Mouse (Mus musculus) embryonic fibroblast, embryonic 13.5 days (primary cell): ENCODE measurements at regions not wholly inside any gene's neighbourhood (a gene's known extent, or its start where the extent isn't known, plus 50 kb on each side); places are given as distances from the start of the nearest gene placed in this dataset.

Source experiments
- H3K27ac ChIP-seq: 2 replicates; pipeline ENCODE4 v1.5.1; 2012; ENCODE audit warnings: low read length, control low read depth, inconsistent platforms; ENCODE audit not compliant: insufficient read depth
- H3K4me1 ChIP-seq: 2 replicates; pipeline ENCODE4 v1.6.1; 2011; ENCODE audit warnings: low read length; ENCODE audit not compliant: control insufficient read depth, insufficient read depth
- H3K4me3 ChIP-seq: 2 replicates; pipeline ENCODE4 v1.5.1; 2011; ENCODE audit warnings: mild to moderate bottlenecking, control low read depth, low read length; ENCODE audit not compliant: insufficient read depth
- CTCF ChIP-seq: IDR thresholded peaks from 2 replicates; pipeline ENCODE4 v1.5.1; 2011; ENCODE audit warnings: mild to moderate bottlenecking, control low read depth, low read length, moderate library complexity, borderline replicate concordance; ENCODE audit not compliant: insufficient read depth
- POLR2A ChIP-seq: IDR thresholded peaks from 2 replicates; pipeline ENCODE4 v1.6.1; 2011; ENCODE audit warnings: low read depth, mild to moderate bottlenecking, control low read depth, low read length, moderate library complexity

DNA sequence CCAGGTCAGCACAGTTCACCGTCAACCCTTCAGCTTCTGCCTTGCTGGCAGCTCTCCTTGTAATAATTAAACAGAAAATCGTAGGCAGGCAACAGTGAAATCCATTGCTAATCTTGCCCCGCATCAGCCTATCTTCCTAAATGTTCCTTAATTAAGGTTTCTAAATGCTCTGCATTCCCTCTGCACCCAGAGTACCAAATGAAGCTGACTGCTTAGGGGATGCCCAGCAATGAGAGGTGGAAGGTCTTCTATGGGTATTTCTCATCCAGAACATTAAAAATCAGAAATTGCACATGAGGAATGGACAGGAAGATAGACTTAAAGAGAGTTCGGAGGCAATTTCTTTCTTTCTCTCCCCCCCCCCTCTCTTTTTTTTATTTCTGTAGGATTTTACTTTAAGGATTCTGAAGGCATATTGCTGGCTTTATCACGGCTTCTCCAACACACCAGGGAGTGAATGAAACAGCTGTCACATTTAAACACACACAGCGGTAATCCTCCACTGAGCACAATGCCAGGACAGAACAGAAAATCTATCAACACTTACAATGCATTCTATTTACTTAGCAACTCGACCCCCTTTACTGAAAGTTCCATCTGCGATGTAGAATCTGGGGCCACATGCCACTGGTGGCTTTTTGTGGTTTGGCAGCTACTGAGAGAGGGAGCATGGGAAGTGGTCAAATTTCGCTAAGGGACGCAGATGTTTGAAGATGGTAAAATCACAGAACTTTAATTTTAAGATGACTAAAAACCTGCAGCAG lies 584.2 kb upstream of the Kirrel3 start:
- Histone ChIP-seq H3K27ac (no peak overlapping the region), H3K4me1 (no peaks in the 10 kb centered on the region), H3K4me3 (no peak overlapping the region)
- TF ChIP-seq CTCF (no peak), POLR2A (no peak)

GRCm38 (mm10) chr9:33903991-33904570 lies 581.6 kb upstream of the Kirrel3 start:
- no peak overlapping the region for H3K4me3 ChIP-seq
- no peak overlapping the region for H3K27ac ChIP-seq
- no peak for TF ChIP-seq POLR2A
- no peak for TF ChIP-seq CTCF
- H3K4me1 ChIP-seq, result no peaks in the 10 kb centered on the region

- TF ChIP-seq POLR2A (no peak), CTCF (no peak)
- no peak overlapping the region for H3K4me3 ChIP-seq
Measured at GRCm38 (mm10) chr9:33914919-33915318, 570.8 kb upstream of the Kirrel3 start.

GRCm38 (mm10) chr9:33915349-33916056 lies 570.2 kb upstream of the Kirrel3 start:
- Histone ChIP-seq H3K4me3 (no peak overlapping the region), H3K27ac (no peak overlapping the region), H3K4me1 (no peaks in the 10 kb centered on the region)
- TF ChIP-seq CTCF (no peak), POLR2A (no peak)

More at GRCm38 (mm10) chr9:33914919-33915318, 570.8 kb upstream of the Kirrel3 start:
- Histone ChIP-seq H3K27ac (no peak overlapping the region), H3K4me1 (no peaks in the 10 kb centered on the region)

DNA sequence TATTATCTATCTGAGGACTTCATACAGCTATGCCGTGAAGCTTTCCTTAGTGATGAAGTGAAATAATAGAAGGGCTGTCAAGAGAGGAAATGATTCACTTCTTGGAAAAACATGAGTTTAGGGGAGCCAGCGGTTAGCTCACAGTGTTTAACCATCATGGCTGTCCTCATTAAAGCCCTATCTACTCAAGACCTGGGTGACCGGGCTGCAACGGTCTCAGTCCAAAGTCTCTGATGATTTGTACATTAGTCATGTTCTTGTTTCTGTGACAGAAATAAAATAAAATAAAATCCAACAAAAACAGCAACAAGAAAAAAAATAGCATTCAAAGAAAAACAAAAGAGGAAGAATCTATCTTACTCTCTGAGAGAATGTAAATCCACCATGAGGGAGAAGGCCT lies 555.4 kb upstream of the Kirrel3 start:
- no peak overlapping the region for H3K27ac ChIP-seq
- no peak overlapping the region for H3K4me3 ChIP-seq
- peaks cover 3% of the 10 kb centered on the region; the same call in 1 of the 2 replicates for H3K4me1 ChIP-seq
- TF ChIP-seq POLR2A, result no peak
- no peak for TF ChIP-seq CTCF

DNA sequence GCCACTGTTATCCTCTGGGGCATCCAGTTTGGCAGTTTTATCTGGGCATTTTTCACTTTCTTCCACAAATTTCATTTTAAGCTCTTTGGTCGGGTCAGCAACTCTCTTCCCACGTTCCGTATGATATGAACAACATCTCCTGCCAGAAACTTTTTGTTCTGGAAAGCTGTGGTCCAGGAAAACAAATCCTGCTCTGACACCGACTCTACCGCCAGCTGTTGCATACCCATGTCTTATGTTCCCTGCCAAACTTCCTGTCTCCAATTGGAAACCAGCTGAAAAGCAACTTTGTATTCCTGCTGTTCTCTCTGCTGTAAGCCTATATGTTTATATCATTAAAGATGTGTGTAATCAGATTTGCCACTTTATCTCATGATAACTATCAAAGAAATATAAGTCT lies 551.6 kb upstream of the Kirrel3 start:
- Histone ChIP-seq H3K4me1 (peaks cover 3% of the 10 kb centered on the region; the same call in 1 of the 2 replicates), H3K27ac (no peak overlapping the region), H3K4me3 (no peak overlapping the region)
- TF ChIP-seq POLR2A, result no peak
- TF ChIP-seq CTCF, result no peak

DNA sequence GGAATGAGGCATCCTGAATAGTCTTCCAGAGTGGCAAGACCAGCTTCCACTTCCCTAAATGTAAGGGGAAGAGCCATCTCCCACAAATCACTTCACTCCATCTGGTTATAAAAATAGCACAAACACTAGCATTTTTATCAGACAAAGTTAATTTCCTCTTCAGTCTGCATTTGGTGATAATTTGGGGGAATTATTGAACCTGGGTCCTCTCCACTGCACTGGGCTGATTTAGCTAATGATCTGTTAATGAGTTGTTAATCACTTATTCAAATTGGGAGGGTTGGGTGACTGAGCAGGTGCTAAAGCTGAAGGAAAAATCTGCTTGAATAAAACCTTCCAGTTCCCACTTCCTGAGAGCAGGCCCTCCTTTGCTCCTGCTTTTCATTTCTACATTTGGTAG lies 531.4 kb upstream of the Kirrel3 start:
- Histone ChIP-seq H3K4me3 (no peak overlapping the region), H3K27ac (no peak overlapping the region), H3K4me1 (no peaks in the 10 kb centered on the region)
- TF ChIP-seq POLR2A, result no peak
